Mouse (Mus musculus) limb, embryonic 12.5 days (tissue): ENCODE measurements around the gene Alpk3. TPM values are rescaled to one million over a fixed set of nuclear protein-coding genes. Genes with fewer than 3 reads are reported as not detected.

Experiments used
- ATAC-seq: fragments of 200-750 bp; cut with Nextera tagmentation; 2 replicates; pipeline ENCODE4 v1.8.0; 2017; ENCODE audit warnings: low read depth, moderate TSS enrichment; ENCODE audit not compliant: insufficient number of reproducible peaks, insufficient read depth, low FRiP score, low TSS enrichment
- H3K27ac ChIP-seq: fragments of 300-500 bp; sonication (generic); 2 replicates; pipeline ENCODE4 v1.5.1; 2016; ENCODE audit warnings: mild to moderate bottlenecking, moderate library complexity
- H3K27me3 ChIP-seq: fragments of 300-500 bp; sonication (generic); 2 replicates; pipeline ENCODE4 v1.6.1; 2016; ENCODE audit warnings: mild to moderate bottlenecking, moderate library complexity
- H3K36me3 ChIP-seq: fragments of 300-500 bp; sonication (generic); 2 replicates; pipeline ENCODE4 v1.6.1; 2016; ENCODE audit warnings: mild to moderate bottlenecking, moderate library complexity
- H3K4me1 ChIP-seq: fragments of 300-500 bp; sonication (generic); replicated peaks from 2 replicates; pipeline ENCODE4 v1.6.1; 2016
- H3K4me2 ChIP-seq: fragments of 300-500 bp; sonication (generic); 2 replicates; pipeline ENCODE4 v1.6.1; 2016; ENCODE audit warnings: mild to moderate bottlenecking, moderate library complexity
- H3K4me3 ChIP-seq: fragments of 300-500 bp; sonication (generic); replicated peaks from 2 replicates; pipeline ENCODE4 v1.5.1; 2016; ENCODE audit warnings: mild to moderate bottlenecking
- H3K9ac ChIP-seq: fragments of 300-500 bp; sonication (generic); replicated peaks from 2 replicates; pipeline ENCODE4 v1.6.1; 2016; ENCODE audit warnings: mild to moderate bottlenecking, moderate library complexity
- H3K9me3 ChIP-seq: fragments of 300-500 bp; sonication (generic); 2 replicates; pipeline ENCODE4 v1.6.1; 2016; ENCODE audit warnings: mild to moderate bottlenecking, moderate library complexity
- WGBS: fragments of 180-500 bp; shearing (Covaris S2); methylation state at CpG from one replicate; pipeline ENCODE4 v1.1.7; 2016; 5-methylcytosine and 5-hydroxymethylcytosine counted together
- polyA plus RNA-seq: library from polyadenylated mRNA; unstranded; fragments of >200 nt; fragmentation: Nextera tagmentation; extraction: Ambion mirVana; gene quantifications from 2 replicates; pipeline ENCODE4 v1.2.1, GENCODE M21; 2016

Gene Alpk3
- polyA plus RNA-seq, 1 experiment from 2014 or later = 1.3 TPM

- Histone ChIP-seq H3K4me2 (no peak overlapping the region), H3K27ac (no peak overlapping the region), H3K36me3 (no peaks in the 10 kb centered on the region), H3K9ac (no peak overlapping the region), H3K4me1 (peaks cover 15% of the 10 kb centered on the region), H3K9me3 (0 out of 2 replicates have a peak, but pooled peaks cover 4% of the 10 kb centered on the region), H3K27me3 (no peaks in the 10 kb centered on the region), H3K4me3 (no peak overlapping the region)
- peak; percentile 60 for ATAC-seq
- WGBS = 41% methylated on average over 9 of the region's 9 CpGs
Measured at GRCm38 (mm10) chr7:81074546-81074945, 17.1 kb downstream of the Alpk3 start.

GRCm38 (mm10) chr7:81075299-81075698, 17.9 kb downstream of the Alpk3 start:
- 47% methylated on average over 7 of the region's 7 CpGs for WGBS
- H3K4me1 ChIP-seq = peaks cover 15% of the 10 kb centered on the region
- H3K4me3 ChIP-seq = no peak overlapping the region
- H3K4me2 ChIP-seq = no peak overlapping the region
- 0 out of 2 replicates have a peak, but pooled peaks cover 4% of the 10 kb centered on the region for H3K9me3 ChIP-seq
- no peaks in the 10 kb centered on the region for H3K36me3 ChIP-seq
- no peak overlapping the region for H3K9ac ChIP-seq
- H3K27ac ChIP-seq = no peak overlapping the region
- no peak for ATAC-seq
- no peaks in the 10 kb centered on the region for H3K27me3 ChIP-seq

DNA sequence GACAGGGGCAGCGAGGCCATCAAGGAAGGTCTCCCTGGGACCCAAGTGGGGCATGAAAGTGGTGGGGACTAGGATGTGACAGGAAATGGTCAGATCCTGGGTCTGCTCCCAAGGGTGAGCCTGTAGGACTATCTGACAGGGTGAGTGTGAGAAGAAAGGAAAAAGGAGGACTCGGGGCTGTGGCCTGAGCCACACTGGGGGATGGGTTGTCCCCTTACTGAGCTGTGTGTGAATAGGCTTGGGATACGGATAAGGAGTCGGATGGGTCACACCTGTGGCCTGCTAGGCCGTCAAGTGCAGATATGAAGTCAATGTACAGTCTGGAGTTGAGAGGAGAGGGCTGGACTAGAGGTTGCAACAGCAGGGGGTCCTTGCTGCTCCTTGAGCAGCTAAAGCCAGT, 18.3 kb downstream of the Alpk3 start:
- 85% methylated on average over 5 of the region's 5 CpGs for WGBS
- ATAC-seq = no peak

GRCm38 (mm10) chr7:81077009-81077408, 19.6 kb downstream of the Alpk3 start:
- Histone ChIP-seq H3K4me2 (no peak overlapping the region), H3K4me3 (no peak overlapping the region), H3K27ac (no peak overlapping the region), H3K27me3 (no peaks in the 10 kb centered on the region), H3K36me3 (no peaks in the 10 kb centered on the region), H3K9ac (no peak overlapping the region), H3K4me1 (peaks cover 23% of the 10 kb centered on the region), H3K9me3 (0 out of 2 replicates have a peak, but pooled peaks cover 4% of the 10 kb centered on the region)
- ATAC-seq = no peak
- WGBS = 71% methylated on average over 6 of the region's 6 CpGs

More for the DNA sequence above, 18.3 kb downstream of the Alpk3 start:
- H3K9ac ChIP-seq = no peak overlapping the region
- H3K4me2 ChIP-seq = no peak overlapping the region
- H3K4me1 ChIP-seq = peaks cover 19% of the 10 kb centered on the region
- H3K27ac ChIP-seq = no peak overlapping the region
- H3K9me3 ChIP-seq = 0 out of 2 replicates have a peak, but pooled peaks cover 4% of the 10 kb centered on the region
- no peak overlapping the region for H3K4me3 ChIP-seq
- H3K36me3 ChIP-seq = no peaks in the 10 kb centered on the region
- H3K27me3 ChIP-seq = no peaks in the 10 kb centered on the region

DNA sequence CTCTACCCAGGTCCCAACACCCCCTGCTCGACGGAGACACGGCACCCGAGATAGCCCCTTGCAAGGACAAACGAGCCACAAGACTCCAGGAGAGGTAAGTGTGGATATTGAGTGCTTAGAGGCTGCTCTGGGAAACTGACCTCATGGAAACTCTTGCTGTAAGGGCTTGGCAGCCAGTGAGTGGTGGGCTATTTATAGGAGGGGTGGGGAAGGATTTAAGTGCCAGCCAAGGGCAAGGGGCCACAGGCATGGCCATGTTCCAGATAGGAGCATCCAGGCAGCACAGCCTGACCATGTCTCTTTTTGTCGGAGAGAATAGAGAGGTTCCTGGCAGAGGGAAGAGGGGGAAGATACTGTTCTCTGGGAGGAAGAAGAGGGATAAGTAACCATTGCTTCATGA, 21.3 kb downstream of the Alpk3 start:
- H3K9ac ChIP-seq = no peak overlapping the region
- no peaks in the 10 kb centered on the region for H3K36me3 ChIP-seq
- H3K27ac ChIP-seq = no peak overlapping the region
- no peak overlapping the region for H3K4me3 ChIP-seq
- no peak overlapping the region for H3K4me2 ChIP-seq
- WGBS = 90% methylated on average over 6 of the region's 6 CpGs
- 0 out of 2 replicates have a peak, but pooled peaks cover 3% of the 10 kb centered on the region for H3K27me3 ChIP-seq
- H3K4me1 ChIP-seq = peaks cover 16% of the 10 kb centered on the region
- no peak for ATAC-seq
- H3K9me3 ChIP-seq = no peaks in the 10 kb centered on the region

DNA sequence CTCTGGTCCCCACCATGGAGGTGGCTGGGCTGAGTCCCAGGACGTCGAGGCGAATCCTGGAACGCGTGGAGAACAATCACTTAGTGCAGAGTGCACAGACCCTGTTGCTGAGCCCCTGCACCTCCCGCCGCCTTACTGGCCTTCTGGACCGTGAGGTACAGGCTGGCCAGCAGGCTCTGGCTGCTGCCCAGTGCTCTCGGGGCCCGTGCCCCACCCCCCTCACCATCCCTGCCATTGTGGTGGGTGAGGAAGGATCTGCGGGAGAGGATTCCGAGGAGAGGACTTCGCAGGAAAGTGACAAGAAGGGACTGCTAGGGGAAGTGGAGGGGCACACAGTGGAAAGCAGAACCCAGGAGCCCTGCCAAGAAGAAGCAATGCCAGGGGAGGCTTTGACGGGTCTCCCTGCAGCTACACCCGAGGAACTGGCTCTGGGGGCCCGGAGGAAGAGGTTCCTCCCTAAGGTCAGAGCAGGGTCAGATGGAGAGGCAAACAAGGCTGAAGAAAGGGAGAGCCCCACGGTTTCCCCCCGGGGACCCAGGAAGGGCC, 36.1 kb downstream of the Alpk3 start:
- Histone ChIP-seq H3K36me3 (no peaks in the 10 kb centered on the region), H3K27me3 (no peaks in the 10 kb centered on the region), H3K4me2 (no peak overlapping the region), H3K9me3 (no peaks in the 10 kb centered on the region), H3K27ac (no peak overlapping the region), H3K4me3 (no peak overlapping the region), H3K9ac (no peak overlapping the region), H3K4me1 (0 out of 2 replicates have a peak, but pooled peaks cover 3% of the 10 kb centered on the region)
- no peak for ATAC-seq
- 60% methylated on average over 18 of the region's 18 CpGs for WGBS

- Histone ChIP-seq H3K4me3 (no peak overlapping the region), H3K27ac (no peak overlapping the region)
- 76% methylated on average over 6 of the region's 6 CpGs for WGBS
Measured at GRCm38 (mm10) chr7:81094104-81094757, 36.8 kb downstream of the Alpk3 start.

GRCm38 (mm10) chr7:81100341-81100740, 42.9 kb downstream of the Alpk3 start:
- 84% methylated on average over 5 of the region's 5 CpGs for WGBS
- Histone ChIP-seq H3K4me3 (no peak overlapping the region), H3K4me1 (no peaks in the 10 kb centered on the region), H3K9me3 (no peaks in the 10 kb centered on the region), H3K36me3 (no peaks in the 10 kb centered on the region), H3K4me2 (no peak overlapping the region), H3K9ac (no peak overlapping the region), H3K27me3 (no peaks in the 10 kb centered on the region), H3K27ac (no peak overlapping the region)
- no peak for ATAC-seq

More at GRCm38 (mm10) chr7:81094104-81094757, 36.8 kb downstream of the Alpk3 start:
- Histone ChIP-seq H3K27me3 (no peaks in the 10 kb centered on the region), H3K4me1 (0 out of 2 replicates have a peak, but pooled peaks cover 3% of the 10 kb centered on the region), H3K36me3 (no peaks in the 10 kb centered on the region), H3K9ac (no peak overlapping the region), H3K9me3 (no peaks in the 10 kb centered on the region), H3K4me2 (no peak overlapping the region)
- no peak for ATAC-seq

DNA sequence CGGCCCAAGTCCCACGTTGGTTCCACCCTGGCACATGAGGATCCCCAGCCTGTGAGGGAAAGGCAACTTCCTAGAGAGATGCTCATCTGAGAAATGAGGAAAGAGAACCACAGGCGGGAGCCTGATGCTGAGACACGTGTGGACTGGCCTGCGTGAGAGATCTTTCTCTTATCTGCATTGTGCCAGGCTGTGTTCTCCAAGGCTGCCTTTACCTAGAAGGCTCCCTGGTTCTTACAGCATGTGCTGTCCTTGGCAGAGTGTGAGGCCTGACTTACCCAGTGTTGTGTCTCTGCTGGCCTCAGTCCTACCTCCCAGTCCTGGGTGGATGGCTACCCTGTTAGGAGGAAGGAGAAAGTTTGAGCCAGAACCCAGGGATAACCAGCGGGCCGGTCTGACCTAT, 45.5 kb downstream of the Alpk3 start:
- no peak for ATAC-seq
- no peak overlapping the region for H3K27ac ChIP-seq
- WGBS = 94% methylated on average over 7 of the region's 7 CpGs
- H3K4me1 ChIP-seq = no peaks in the 10 kb centered on the region
- H3K9me3 ChIP-seq = no peaks in the 10 kb centered on the region
- no peak overlapping the region for H3K4me2 ChIP-seq
- no peak overlapping the region for H3K4me3 ChIP-seq
- H3K9ac ChIP-seq = no peak overlapping the region
- no peaks in the 10 kb centered on the region for H3K27me3 ChIP-seq
- H3K36me3 ChIP-seq = no peaks in the 10 kb centered on the region

DNA sequence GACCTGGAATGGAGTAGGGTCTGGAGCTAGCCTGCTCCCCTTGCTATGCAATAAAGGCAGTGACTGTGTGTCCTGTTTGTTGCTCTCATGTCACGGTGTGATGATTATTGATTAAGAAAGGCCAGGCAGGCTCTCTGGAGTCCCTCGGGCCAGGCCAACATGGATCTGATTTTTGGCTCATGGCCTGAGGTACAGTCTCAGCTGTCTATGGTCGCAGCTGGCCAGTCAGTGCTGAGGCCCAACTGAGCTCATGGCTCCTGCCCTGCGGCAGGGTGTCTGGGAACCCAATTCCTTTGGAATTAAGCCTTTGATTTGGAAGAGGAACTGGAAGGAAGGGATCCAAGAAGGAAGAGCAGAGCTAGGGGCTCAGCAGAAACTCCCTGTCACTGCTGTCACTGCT, 48.1 kb downstream of the Alpk3 start:
- Histone ChIP-seq H3K4me1 (no peaks in the 10 kb centered on the region; the same call in 1 of the 2 replicates), H3K27me3 (no peaks in the 10 kb centered on the region), H3K36me3 (no peaks in the 10 kb centered on the region), H3K4me3 (no peak overlapping the region), H3K27ac (no peak overlapping the region), H3K4me2 (no peak overlapping the region), H3K9me3 (no peaks in the 10 kb centered on the region), H3K9ac (no peak overlapping the region)
- no peak for ATAC-seq
- WGBS = 57% methylated on average over 4 of the region's 4 CpGs

GRCm38 (mm10) chr7:81108226-81108625, 50.8 kb downstream of the Alpk3 start:
- Histone ChIP-seq H3K27ac (no peak overlapping the region), H3K4me3 (no peak overlapping the region), H3K4me2 (no peak overlapping the region), H3K27me3 (no peaks in the 10 kb centered on the region), H3K9me3 (no peaks in the 10 kb centered on the region), H3K4me1 (no peaks in the 10 kb centered on the region; the same call in 1 of the 2 replicates), H3K9ac (no peak overlapping the region), H3K36me3 (no peaks in the 10 kb centered on the region)
- ATAC-seq = no peak
- WGBS = 86% methylated on average over 5 of the region's 5 CpGs
